Mouse (Mus musculus) forebrain, postnatal 0 days (tissue): ENCODE results near the gene Tob2. TPM values are rescaled to one million over a fixed set of nuclear protein-coding genes. Genes with fewer than 3 reads are reported as not detected.

Experiments used
- ATAC-seq: fragments of 200-750 bp; cut with Nextera tagmentation; 2 replicates; pipeline ENCODE4 v1.8.0; 2017; ENCODE audit warnings: mild to moderate bottlenecking, moderate library complexity
- DNase-seq: peaks from one replicate; pipeline ENCODE4 v3.0.0-alpha.2; 2015
- H3K27ac ChIP-seq: fragments of 300-500 bp; sonication (generic); 2 replicates; pipeline ENCODE4 v1.5.1; 2014; ENCODE audit warnings: low read depth, mild to moderate bottlenecking, antibody characterized with exemption, low read length, moderate library complexity, mixed read lengths
- H3K27me3 ChIP-seq: fragments of 300-500 bp; sonication (generic); 2 replicates; pipeline ENCODE4 v1.6.1; 2014; ENCODE audit warnings: mild to moderate bottlenecking, low read length, mixed read lengths; ENCODE audit not compliant: insufficient read depth
- H3K36me3 ChIP-seq: fragments of 300-500 bp; sonication (generic); 2 replicates; pipeline ENCODE4 v1.6.1; 2014; ENCODE audit warnings: mild to moderate bottlenecking, moderate library complexity; ENCODE audit not compliant: insufficient read depth
- H3K4me1 ChIP-seq: fragments of 300-500 bp; sonication (generic); 2 replicates; pipeline ENCODE4 v1.6.1; 2014; ENCODE audit warnings: antibody characterized with exemption; ENCODE audit not compliant: insufficient read depth
- H3K4me2 ChIP-seq: fragments of 300-500 bp; sonication (generic); 2 replicates; pipeline ENCODE4 v1.6.1; 2014; ENCODE audit warnings: low read depth, mild to moderate bottlenecking, moderate library complexity
- H3K4me3 ChIP-seq: fragments of 300-500 bp; sonication (generic); 2 replicates; pipeline ENCODE4 v1.5.1; 2014; ENCODE audit warnings: low read depth, low read length, mixed read lengths
- H3K9ac ChIP-seq: fragments of 300-500 bp; sonication (generic); 2 replicates; pipeline ENCODE4 v1.6.1; 2014; ENCODE audit warnings: mild to moderate bottlenecking
- H3K9me3 ChIP-seq: fragments of 300-500 bp; sonication (generic); 2 replicates; pipeline ENCODE4 v1.6.1; 2016; ENCODE audit warnings: low read length
- CTCF ChIP-seq: sonication (generic); IDR thresholded peaks from 2 replicates; pipeline ENCODE4 v1.5.1; 2016; ENCODE audit warnings: antibody characterized with exemption, control low read depth, low read depth
- WGBS: fragments of 180-500 bp; shearing (Covaris S2); extraction: QIAGEN DNeasy Blood & Tissue Kit; methylation state at CpG from one replicate; pipeline ENCODE4 v1.1.7; 2014; 5-methylcytosine and 5-hydroxymethylcytosine counted together
- polyA plus RNA-seq: library from polyadenylated mRNA; unstranded; fragments of >200 nt; fragmentation: Nextera tagmentation; extraction: Ambion mirVana; gene quantifications from 2 replicates; pipeline ENCODE4 v1.2.1, GENCODE M21; 2015
- total RNA-seq: library from RNA; depleted of rRNA; stranded (reverse); fragments of >200 nt; gene quantifications from 2 replicates; pipeline ENCODE4 v1.2.3, GENCODE M21; 2014

The Tob2 gene
- total and polyA plus RNA-seq, 2 experiments from 2014 or later: 11.4 to 13.0 TPM

GRCm38 (mm10) chr15:81846755-81847154 lies 11.8 kb downstream of the Tob2 start:
- WGBS: 89% methylated on average over 9 of the region's 9 CpGs
- Histone ChIP-seq H3K9me3 (no peaks in the 10 kb centered on the region), H3K27ac (no peak overlapping the region), H3K9ac (no peak overlapping the region), H3K4me3 (no peak overlapping the region), H3K36me3 (peaks cover 31% of the 10 kb centered on the region), H3K4me1 (no peaks in the 10 kb centered on the region), H3K27me3 (no peaks in the 10 kb centered on the region), H3K4me2 (no peak overlapping the region)
- no peak for DNase-seq
- no peak for ATAC-seq
- no peak for TF ChIP-seq CTCF

- Histone ChIP-seq H3K9ac (no peak overlapping the region), H3K27ac (no peak overlapping the region), H3K4me2 (no peak overlapping the region), H3K36me3 (peaks cover 21% of the 10 kb centered on the region), H3K4me1 (no peaks in the 10 kb centered on the region), H3K27me3 (no peaks in the 10 kb centered on the region), H3K9me3 (no peaks in the 10 kb centered on the region), H3K4me3 (no peak overlapping the region)
- no peak for ATAC-seq
- WGBS: 37% methylated on average over 4 of the region's 4 CpGs
- no peak for DNase-seq
- no peak for TF ChIP-seq CTCF
These were observed 12.9 kb downstream of the Tob2 start for GRCm38 (mm10) chr15:81845724-81846123.

GRCm38 (mm10) chr15:81845033-81845625 lies 13.5 kb downstream of the Tob2 start:
- 63% methylated on average over 5 of the region's 5 CpGs for WGBS

GRCm38 (mm10) chr15:81842275-81842674 lies 16.3 kb downstream of the Tob2 start:
- DNase-seq: no peak
- H3K9ac ChIP-seq: no peak overlapping the region
- no peak overlapping the region for H3K4me2 ChIP-seq
- H3K4me3 ChIP-seq: no peak overlapping the region
- WGBS: 87% methylated on average over 7 of the region's 7 CpGs
- H3K4me1 ChIP-seq: no peaks in the 10 kb centered on the region
- ATAC-seq: no peak
- H3K27ac ChIP-seq: no peak overlapping the region
- no peaks in the 10 kb centered on the region for H3K27me3 ChIP-seq
- H3K9me3 ChIP-seq: no peaks in the 10 kb centered on the region
- H3K36me3 ChIP-seq: no peaks in the 10 kb centered on the region
- TF ChIP-seq CTCF: no peak

More at GRCm38 (mm10) chr15:81845033-81845625, 13.5 kb downstream of the Tob2 start:
- H3K27ac ChIP-seq: no peak overlapping the region
- no peak overlapping the region for H3K4me3 ChIP-seq
- no peaks in the 10 kb centered on the region for H3K9me3 ChIP-seq
- no peak for ATAC-seq
- H3K4me1 ChIP-seq: no peaks in the 10 kb centered on the region
- DNase-seq: no peak
- no peak overlapping the region for H3K4me2 ChIP-seq
- no peak for TF ChIP-seq CTCF
- H3K27me3 ChIP-seq: no peaks in the 10 kb centered on the region
- H3K36me3 ChIP-seq: peaks cover 15% of the 10 kb centered on the region
- H3K9ac ChIP-seq: no peak overlapping the region

- Histone ChIP-seq H3K9ac (no peak overlapping the region), H3K4me2 (no peak overlapping the region), H3K27me3 (no peaks in the 10 kb centered on the region), H3K4me1 (no peaks in the 10 kb centered on the region; the same call in 1 of the 2 replicates), H3K9me3 (no peaks in the 10 kb centered on the region), H3K27ac (no peak overlapping the region), H3K4me3 (no peak overlapping the region), H3K36me3 (no peaks in the 10 kb centered on the region)
- DNase-seq (no peak), ATAC-seq (no peak)
- no peak for TF ChIP-seq CTCF
- WGBS: 92% methylated on average over 7 of the region's 7 CpGs
These were observed 18.3 kb downstream of the Tob2 start for GRCm38 (mm10) chr15:81840306-81840705.

GRCm38 (mm10) chr15:81839634-81840033 lies 19.0 kb downstream of the Tob2 start:
- Histone ChIP-seq H3K27me3 (no peaks in the 10 kb centered on the region), H3K27ac (0 out of 2 replicates have a peak overlapping the region, but pooled peaks have one; percentile 5), H3K9ac (no peak overlapping the region), H3K4me3 (no peak overlapping the region), H3K4me1 (no peaks in the 10 kb centered on the region; the same call in 1 of the 2 replicates), H3K4me2 (no peak overlapping the region), H3K9me3 (no peaks in the 10 kb centered on the region), H3K36me3 (no peaks in the 10 kb centered on the region)
- DNase-seq (peak; percentile 73), ATAC-seq (peak; percentile 85)
- TF ChIP-seq CTCF: no peak
- WGBS: 39% methylated on average over 5 of the region's 5 CpGs

GRCm38 (mm10) chr15:81838554-81839235 lies 19.9 kb downstream of the Tob2 start:
- TF ChIP-seq CTCF: no peak

More at GRCm38 (mm10) chr15:81838554-81839235, 19.9 kb downstream of the Tob2 start:
- Histone ChIP-seq H3K9ac (no peak overlapping the region), H3K4me1 (no peaks in the 10 kb centered on the region; the same call in 1 of the 2 replicates), H3K27me3 (no peaks in the 10 kb centered on the region), H3K27ac (peak overlapping the region; percentile 54; the same call in 1 of the 2 replicates), H3K4me2 (no peak overlapping the region), H3K36me3 (no peaks in the 10 kb centered on the region), H3K9me3 (no peaks in the 10 kb centered on the region), H3K4me3 (no peak overlapping the region)
- DNase-seq: no peak
- ATAC-seq: no peak
- WGBS: 42% methylated on average over 14 of the region's 14 CpGs
